Mouse (Mus musculus): ENCODE data around the gene Sema4g. TPM values are rescaled to one million over a fixed set of nuclear protein-coding genes. Genes with fewer than 3 reads are reported as not detected.

Sema4g gene
- polyA plus RNA-seq (2012; rRNA removed): 108 and 124 TPM in 2 replicates

DNA sequence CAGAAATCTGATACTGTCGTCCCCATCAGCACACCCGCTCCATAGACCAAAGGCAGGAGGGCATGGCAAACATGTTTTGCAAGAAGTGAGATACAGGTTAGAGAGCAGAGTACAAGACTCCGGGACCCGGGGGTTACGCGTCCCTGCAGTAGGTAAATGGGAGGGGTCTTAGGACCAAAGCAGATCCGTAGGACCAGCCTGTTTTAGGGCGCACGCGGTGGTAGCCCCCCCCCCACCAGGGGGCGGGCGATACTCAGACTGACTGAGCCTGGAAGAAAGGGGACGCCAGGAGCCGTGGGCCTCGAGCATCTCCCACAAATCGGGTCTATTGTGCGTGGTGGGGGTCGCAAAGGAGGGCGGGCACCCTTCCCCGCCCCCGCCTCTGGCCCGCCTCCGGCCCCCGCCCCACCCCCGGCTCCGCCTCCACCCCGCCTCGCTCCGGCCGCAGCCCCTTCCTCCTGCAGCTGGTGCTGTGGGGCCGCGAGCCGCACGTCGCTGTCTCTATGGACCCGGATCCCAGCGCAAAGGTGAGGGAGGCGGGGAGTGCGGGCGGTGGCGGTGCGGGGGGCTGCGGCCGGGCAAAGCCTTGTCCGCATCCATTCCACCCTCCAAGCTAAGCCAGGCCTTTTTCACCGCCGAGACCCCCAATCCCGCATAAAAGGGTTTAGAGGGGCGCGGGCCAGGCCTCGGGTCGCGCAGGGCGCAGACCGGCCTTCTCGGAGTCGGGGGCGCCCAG, at the start of gene Sema4g:
Sema4g (plus strand) TSS at position 271 of the 736 bp plus-strand sequence.

DNA sequence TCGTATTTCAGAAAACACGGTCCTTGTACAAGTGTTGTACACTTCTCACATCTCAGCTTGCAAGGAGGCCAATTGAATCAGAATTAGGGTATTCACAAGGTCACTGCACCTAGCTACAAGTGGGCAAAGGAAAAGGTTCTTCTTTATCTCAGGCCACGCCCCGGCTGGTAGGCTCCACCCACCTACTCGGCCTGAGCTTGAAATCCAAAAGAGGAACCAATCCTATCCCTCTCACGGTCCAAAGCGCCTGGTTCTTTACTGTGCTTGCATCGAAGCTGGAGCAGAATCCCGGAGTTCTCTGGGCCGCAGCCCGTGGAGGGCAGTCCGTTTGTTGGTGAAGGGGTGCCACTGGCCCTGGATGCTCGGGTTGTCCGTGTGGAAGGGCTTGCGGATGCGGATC, 16.5 kb downstream of the Sema4g start, which contains the start of gene Twnk:
Twnk (plus strand) TSS at position 220 of the 400 bp plus-strand sequence.

DNA sequence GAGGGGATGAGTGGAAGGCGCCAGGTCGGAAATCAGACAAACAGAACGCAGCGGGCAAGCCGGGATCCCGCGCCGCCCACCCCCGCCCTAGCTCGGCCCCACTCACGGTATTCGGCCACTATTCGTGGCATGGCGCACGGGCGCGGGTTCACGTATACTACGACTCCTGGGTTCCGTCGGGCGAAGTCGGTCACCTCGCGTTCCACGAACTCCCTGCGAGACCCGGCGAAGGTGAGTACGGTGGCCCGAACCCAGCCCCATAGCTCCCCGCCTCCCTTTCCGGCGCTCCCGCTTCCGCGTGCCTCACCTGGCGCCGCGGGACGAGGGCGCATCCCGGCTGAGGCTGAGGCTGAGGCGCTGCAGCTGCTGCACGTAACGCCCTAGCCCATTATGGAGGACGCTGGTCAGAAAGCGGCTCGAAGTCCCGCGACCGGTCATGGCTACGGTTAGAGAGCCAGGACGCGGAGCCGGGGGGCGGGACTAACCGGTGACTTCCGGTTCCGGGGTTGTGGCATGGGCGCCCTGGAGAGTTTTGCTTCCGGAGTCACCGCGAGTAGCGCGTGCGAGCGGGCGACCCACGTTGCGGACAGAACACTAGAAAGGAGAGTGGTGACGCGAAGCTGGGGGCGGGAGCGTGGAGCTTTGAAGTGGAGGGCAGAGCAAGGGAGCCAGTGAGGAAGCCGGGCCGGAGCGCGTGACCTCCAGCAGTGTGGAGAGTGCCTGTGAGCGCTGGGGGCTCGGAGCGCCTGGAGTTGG, 17.2 kb downstream of the Sema4g start, which contains the start of gene Mrpl43:
Mrpl43 (minus strand) TSS at position 486 of the 756 bp plus-strand sequence.

DNA sequence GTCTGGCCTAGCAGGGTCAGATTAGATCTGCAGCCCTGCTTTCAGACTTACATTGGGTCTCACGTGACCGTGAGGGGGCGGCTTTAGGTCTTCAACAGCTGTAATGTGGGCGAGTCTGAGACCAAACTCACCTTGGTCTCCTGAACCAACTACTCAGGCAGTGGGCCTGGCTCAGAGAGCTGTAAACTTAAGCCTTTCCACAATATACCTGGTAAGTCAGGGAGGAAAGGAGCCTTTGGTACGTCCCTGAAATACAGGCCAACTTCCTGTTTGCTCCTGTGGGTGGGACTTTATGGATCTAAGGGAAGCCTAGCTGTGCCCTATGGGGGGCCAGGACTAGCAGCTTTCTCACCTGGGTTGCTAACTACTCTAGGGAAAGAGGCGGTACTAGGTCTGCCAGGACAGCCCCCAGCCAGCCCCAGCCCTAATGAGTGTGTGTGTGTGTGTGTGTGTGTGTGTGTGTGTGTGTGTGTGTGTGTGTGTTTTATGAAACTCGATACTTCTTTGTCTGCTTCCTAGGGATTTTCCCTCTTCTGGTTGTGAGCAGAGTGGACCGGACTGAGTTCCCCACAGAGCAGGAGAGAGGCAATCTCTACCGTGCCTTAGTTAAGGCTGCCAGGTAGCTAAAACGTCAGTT, 25.6 kb downstream of the Sema4g start, which contains the start of gene Lzts2:
Lzts2 (plus strand) TSS at position 80 of the 637 bp plus-strand sequence.

DNA sequence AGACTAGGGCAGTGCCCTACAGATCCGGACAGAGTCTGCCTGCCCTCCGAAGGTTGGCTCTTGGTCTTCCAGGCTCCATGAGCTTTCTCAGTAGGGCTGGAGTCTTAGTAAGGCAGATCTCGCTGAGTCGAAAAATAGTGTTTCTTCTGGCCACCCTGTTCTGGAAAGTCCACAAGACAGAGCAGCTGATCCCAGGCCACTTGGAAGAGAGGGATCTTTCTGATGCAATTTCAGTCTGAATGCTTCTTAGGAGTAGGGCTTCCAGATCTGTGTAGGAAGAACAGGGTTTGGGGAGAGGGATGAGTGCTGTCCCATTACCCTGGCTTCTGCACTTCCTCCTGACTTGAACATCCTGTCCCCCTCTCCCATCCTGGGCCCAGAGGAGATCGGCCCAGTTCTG, 56.8 kb downstream of the Sema4g start, which contains the start of gene Pdzd7:
Pdzd7 (minus strand) TSS at position 67 of the 400 bp plus-strand sequence.

DNA sequence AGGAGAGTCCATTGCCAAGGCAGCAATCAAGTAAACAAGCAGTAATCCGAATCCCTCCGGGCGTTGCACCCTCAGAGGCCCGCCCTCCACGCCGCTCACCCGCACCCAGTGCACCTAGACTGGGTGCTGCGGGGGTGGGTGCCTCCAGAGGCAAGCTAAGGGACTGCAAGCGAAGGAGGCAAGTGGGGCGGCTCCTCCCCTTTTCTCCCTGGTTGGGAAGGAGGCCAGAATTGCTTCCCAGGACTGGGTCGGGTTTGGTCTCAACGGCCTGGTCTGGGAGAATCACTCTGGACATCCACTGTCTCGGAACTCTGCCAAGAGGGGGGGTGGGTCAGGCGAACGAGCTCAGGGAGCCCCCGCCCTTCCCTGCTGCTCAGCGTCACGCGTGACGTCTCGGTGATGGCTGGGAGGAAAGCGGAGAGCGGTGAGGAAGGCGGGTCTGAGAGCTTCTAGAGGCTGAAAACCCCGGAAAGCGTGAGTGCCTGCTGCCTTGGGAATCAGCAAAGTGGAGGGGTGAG, 58.6 kb downstream of the Sema4g start, which contains the start of gene Sfxn3:
Sfxn3 (plus strand) TSS at position 87 of the 518 bp plus-strand sequence.

Other genes starting within 250 kb of the Sema4g start
- not detected in 2 replicates for gene Pax2, start 233.1 kb upstream of the Sema4g start, polyA plus RNA-seq (2012; rRNA removed)
- 6.4 and 8.3 TPM in 2 replicates for gene Slf2, start 58.0 kb upstream of the Sema4g start, polyA plus RNA-seq (2012; rRNA removed)
- 12.0 and 13.9 TPM in 2 replicates for gene Twnk, start 16.6 kb downstream of the Sema4g start, polyA plus RNA-seq (2012; rRNA removed)
- 32.8 and 35.0 TPM in 2 replicates for gene Mrpl43, start 17.3 kb downstream of the Sema4g start, polyA plus RNA-seq (2012; rRNA removed)
- 7.3 and 7.9 TPM in 2 replicates for gene Lzts2, start 25.3 kb downstream of the Sema4g start, polyA plus RNA-seq (2012; rRNA removed)
- gene Pdzd7, start 56.6 kb downstream of the Sema4g start, polyA plus RNA-seq (2012; rRNA removed): 0.03 and 0.04 TPM in 2 replicates
- 2.6 and 3.1 TPM in 2 replicates for gene Sfxn3, start 58.4 kb downstream of the Sema4g start, polyA plus RNA-seq (2012; rRNA removed)
- gene Kazald1, start 86.1 kb downstream of the Sema4g start, polyA plus RNA-seq (2012; rRNA removed): 0.28 and 0.34 TPM in 2 replicates
- gene Tlx1, start 161.6 kb downstream of the Sema4g start, polyA plus RNA-seq (2012; rRNA removed): 0.06 TPM in 1 of 2 replicates, not detected in the other
- not detected in 2 replicates for gene Lbx1, start 246.7 kb downstream of the Sema4g start, polyA plus RNA-seq (2012; rRNA removed)